Comparison of ENCODE assay signal across 30 mouse cellular contexts in the genomic region with DNA sequence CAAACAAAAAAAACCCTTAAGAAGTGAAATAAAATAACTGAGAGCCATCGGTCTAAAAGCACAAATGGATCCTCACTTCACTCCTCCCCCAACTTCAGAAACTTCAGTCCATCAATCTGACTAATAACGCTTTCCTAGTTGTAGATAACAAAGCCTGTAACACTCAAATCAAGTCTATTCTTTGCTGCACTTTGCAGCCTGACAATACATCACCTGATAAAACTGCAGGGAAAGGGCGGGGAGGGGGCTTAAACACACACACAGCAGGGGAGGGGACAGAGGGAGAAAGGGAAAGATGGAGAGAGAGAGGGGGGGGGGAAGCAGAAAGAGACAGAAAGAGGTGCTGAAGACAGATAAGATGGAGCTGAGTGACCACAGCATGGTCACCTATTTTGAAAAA.
DNase-seq lines count a peak whose midpoint lies in the region; ATAC-seq lines count a peak whose summit lies in the region.
"Had no signal": no experiment of that assay in that cellular context is flagged by ENCODE, and none has a peak within 500 bp of the region (broad histone marks: within the 10 kb centered on the region; RNA-seq: fewer than 3 reads in every experiment).

No protein-coding gene starts in this region.

- no peak overlapping the region for H3K4me2 ChIP-seq in forebrain, embryonic 13.5 days
- no peak overlapping the region for H3K4me2 ChIP-seq in forebrain, embryonic 11.5 days (ENCODE audit: low read depth, low read length, severe bottlenecking)
- peak overlapping the region; percentile 33 for H3K4me2 ChIP-seq in neural tube, embryonic 15.5 days
- 0 out of 2 replicates have a peak overlapping the region, but pooled peaks have one; percentile 2 for H3K4me2 ChIP-seq in forebrain, embryonic 15.5 days (replicated peaks)
- no peak overlapping the region for H3K4me2 ChIP-seq in kidney, embryonic 16.5 days (replicated peaks; ENCODE audit: low read depth, low read length)
- H3K4me2 ChIP-seq: embryonic facial prominence, embryonic 13.5 days; heart, embryonic 15.5 days; hindbrain, embryonic 13.5 days; intestine, embryonic 15.5 days had no signal

- no peaks in the 10 kb centered on the region for H3K36me3 ChIP-seq in forebrain, embryonic 13.5 days (ENCODE audit: poor library complexity, severe bottlenecking)
- no peaks in the 10 kb centered on the region for H3K36me3 ChIP-seq in forebrain, embryonic 11.5 days (ENCODE audit: control insufficient read depth, insufficient read depth, low read length)
- no peaks in the 10 kb centered on the region for H3K36me3 ChIP-seq in neural tube, embryonic 15.5 days
- no peaks in the 10 kb centered on the region for H3K36me3 ChIP-seq in forebrain, embryonic 15.5 days
- H3K36me3 ChIP-seq in kidney, embryonic 16.5 days (ENCODE audit: insufficient read depth, low read length): no peaks in the 10 kb centered on the region
- H3K36me3 ChIP-seq: embryonic facial prominence, embryonic 10.5 days; embryonic facial prominence, embryonic 13.5 days; heart, embryonic 10.5 days; heart, embryonic 15.5 days; hindbrain, embryonic 10.5 days; hindbrain, embryonic 13.5 days; intestine, embryonic 15.5 days had no signal

- DNase-seq in forebrain, embryonic 11.5 days (ENCODE audit: low spot score): no peak
- DNase-seq in neural tube, embryonic 10.5 days (ENCODE audit: extremely low spot score, low spot score): no peak
- no peak for DNase-seq in layer of hippocampus, adult 8-10 months (ENCODE audit: low spot score in 2 of 2)
- DNase-seq: adrenal gland, adult 2 months; adrenal gland, postnatal 14 days; B cell, adult 2 months; cerebellum, adult 11-12 months; cerebellum, adult 8-10 months; cerebellum, postnatal 10 days; cerebellum, postnatal 36 days; embryo, embryonic 11 days; gastrocnemius, adult 2 months; gastrocnemius, postnatal 14 days; heart, adult 11 months; heart, postnatal 10 days; heart, postnatal 36 days; kidney, adult 11 months had no signal

- H3K9me3 ChIP-seq in forebrain, embryonic 13.5 days (replicated peaks): no peaks in the 10 kb centered on the region
- no peaks in the 10 kb centered on the region for H3K9me3 ChIP-seq in forebrain, embryonic 11.5 days (ENCODE audit: control insufficient read depth, low read length)
- H3K9me3 ChIP-seq in neural tube, embryonic 15.5 days (replicated peaks): no peaks in the 10 kb centered on the region
- no peaks in the 10 kb centered on the region for H3K9me3 ChIP-seq in forebrain, embryonic 15.5 days
- H3K9me3 ChIP-seq in kidney, embryonic 16.5 days (ENCODE audit: low read length): no peaks in the 10 kb centered on the region
- H3K9me3 ChIP-seq: embryonic facial prominence, embryonic 10.5 days; embryonic facial prominence, embryonic 13.5 days; heart, embryonic 10.5 days; heart, embryonic 15.5 days; hindbrain, embryonic 10.5 days; hindbrain, embryonic 13.5 days; intestine, embryonic 15.5 days had no signal

- no peak overlapping the region for H3K27ac ChIP-seq in forebrain, embryonic 13.5 days
- H3K27ac ChIP-seq in forebrain, embryonic 11.5 days (ENCODE audit: low read depth, low read length): no peak overlapping the region
- no peak overlapping the region for H3K27ac ChIP-seq in neural tube, embryonic 15.5 days (replicated peaks)
- no peak overlapping the region for H3K27ac ChIP-seq in forebrain, embryonic 15.5 days (replicated peaks)
- H3K27ac ChIP-seq in kidney, embryonic 16.5 days (ENCODE audit: low read length): no peak overlapping the region
- H3K27ac ChIP-seq: embryonic facial prominence, embryonic 10.5 days; embryonic facial prominence, embryonic 13.5 days; gastrocnemius, adult 2 months; heart, embryonic 10.5 days; heart, embryonic 15.5 days; hindbrain, embryonic 10.5 days; hindbrain, embryonic 13.5 days; intestine, embryonic 15.5 days had no signal

- WGBS in forebrain, embryonic 13.5 days: 40% methylated on average over 3 of the region's 3 CpGs
- 55% methylated on average over 3 of the region's 3 CpGs for WGBS in forebrain, embryonic 11.5 days
- 20% methylated on average over 3 of the region's 3 CpGs for WGBS in neural tube, embryonic 15.5 days
- WGBS in forebrain, embryonic 15.5 days: 40% methylated on average over 3 of the region's 3 CpGs
- WGBS in kidney, embryonic 16.5 days: 62% methylated on average over 3 of the region's 3 CpGs

- peak; percentile 62 for ATAC-seq in forebrain, embryonic 13.5 days
- no peak for ATAC-seq in forebrain, embryonic 11.5 days (replicated peaks; ENCODE audit: low FRiP score)
- no peak for ATAC-seq in neural tube, embryonic 15.5 days (ENCODE audit: low FRiP score)
- no peak for ATAC-seq in forebrain, embryonic 15.5 days (replicated peaks)
- ATAC-seq in kidney, embryonic 16.5 days (ENCODE audit: low FRiP score, low TSS enrichment): no peak
- ATAC-seq: hindbrain, embryonic 16.5 days; intestine, embryonic 15.5 days had no signal

- no peak overlapping the region for H3K4me3 ChIP-seq in forebrain, embryonic 13.5 days
- H3K4me3 ChIP-seq in forebrain, embryonic 11.5 days (ENCODE audit: low read depth, low read length): no peak overlapping the region
- no peak overlapping the region for H3K4me3 ChIP-seq in neural tube, embryonic 15.5 days (replicated peaks)
- H3K4me3 ChIP-seq in forebrain, embryonic 15.5 days: no peak overlapping the region
- H3K4me3 ChIP-seq in kidney, embryonic 16.5 days (ENCODE audit: low read length): no peak overlapping the region
- H3K4me3 ChIP-seq: embryonic facial prominence, embryonic 10.5 days; embryonic facial prominence, embryonic 13.5 days; erythroblast, embryonic 14.5 days; gastrocnemius, adult 2 months; heart, embryonic 10.5 days; heart, embryonic 15.5 days; hindbrain, embryonic 10.5 days; hindbrain, embryonic 13.5 days; intestine, embryonic 15.5 days had no signal

- no peaks in the 10 kb centered on the region for H3K27me3 ChIP-seq in forebrain, embryonic 13.5 days
- no peaks in the 10 kb centered on the region for H3K27me3 ChIP-seq in forebrain, embryonic 11.5 days (ENCODE audit: control insufficient read depth, insufficient read depth, low read length)
- no peaks in the 10 kb centered on the region for H3K27me3 ChIP-seq in neural tube, embryonic 15.5 days (replicated peaks)
- H3K27me3 ChIP-seq in forebrain, embryonic 15.5 days: no peaks in the 10 kb centered on the region
- H3K27me3 ChIP-seq in kidney, embryonic 16.5 days (ENCODE audit: insufficient read depth, low read length): no peaks in the 10 kb centered on the region
- H3K27me3 ChIP-seq: embryonic facial prominence, embryonic 13.5 days; heart, embryonic 15.5 days; hindbrain, embryonic 13.5 days; intestine, embryonic 15.5 days had no signal

- H3K9ac ChIP-seq in forebrain, embryonic 13.5 days: no peak overlapping the region
- no peak overlapping the region for H3K9ac ChIP-seq in forebrain, embryonic 11.5 days (ENCODE audit: low read length)
- H3K9ac ChIP-seq in neural tube, embryonic 15.5 days (replicated peaks): no peak overlapping the region
- no peak overlapping the region for H3K9ac ChIP-seq in forebrain, embryonic 15.5 days (replicated peaks)
- H3K9ac ChIP-seq in kidney, embryonic 16.5 days (replicated peaks; ENCODE audit: low read length): no peak overlapping the region
- H3K9ac ChIP-seq: embryonic facial prominence, embryonic 13.5 days; heart, embryonic 15.5 days; hindbrain, embryonic 13.5 days; intestine, embryonic 15.5 days had no signal

- 0 out of 2 replicates have a peak, but pooled peaks cover 5% of the 10 kb centered on the region for H3K4me1 ChIP-seq in forebrain, embryonic 13.5 days
- H3K4me1 ChIP-seq in forebrain, embryonic 11.5 days (replicated peaks; ENCODE audit: control insufficient read depth, insufficient read depth, low read length): no peaks in the 10 kb centered on the region
- H3K4me1 ChIP-seq in neural tube, embryonic 15.5 days: peaks cover 4% of the 10 kb centered on the region; the same call in 1 of the 2 replicates
- no peaks in the 10 kb centered on the region for H3K4me1 ChIP-seq in forebrain, embryonic 15.5 days
- H3K4me1 ChIP-seq in kidney, embryonic 16.5 days (ENCODE audit: insufficient read depth, low read length): no peaks in the 10 kb centered on the region
- H3K4me1 ChIP-seq: embryonic facial prominence, embryonic 10.5 days; embryonic facial prominence, embryonic 13.5 days; intestine, embryonic 15.5 days had no signal

Comparison
In these comparisons a context has a peak if more than half of its experiments do, and no peak if none do; other contexts are left out.
1. H3K4me2 ChIP-seq: peak in neural tube, embryonic 15.5 days (single experiment) and forebrain, embryonic 15.5 days (single experiment); none in forebrain, embryonic 13.5 days (single experiment), forebrain, embryonic 11.5 days (single experiment) and kidney, embryonic 16.5 days (single experiment).